Mouse (Mus musculus) testis, adult 2 months (tissue): ENCODE data around the gene Tada2a.

Experiments used
- CTCF ChIP-seq: fragments of 200-500 bp; IDR thresholded peaks from 2 replicates; pipeline ENCODE4 v1.5.1; 2012; ENCODE audit warnings: low read depth, mild to moderate bottlenecking, inconsistent platforms, low read length, moderate library complexity; ENCODE audit not compliant: control insufficient read depth, insufficient read depth, insufficient replicate concordance
- POLR2A ChIP-seq: fragments of 200-500 bp; IDR thresholded peaks from 2 replicates; pipeline ENCODE4 v1.6.1; 2012; ENCODE audit warnings: low read depth, mild to moderate bottlenecking, inconsistent platforms, low read length, moderate library complexity; ENCODE audit not compliant: control insufficient read depth

DNA sequence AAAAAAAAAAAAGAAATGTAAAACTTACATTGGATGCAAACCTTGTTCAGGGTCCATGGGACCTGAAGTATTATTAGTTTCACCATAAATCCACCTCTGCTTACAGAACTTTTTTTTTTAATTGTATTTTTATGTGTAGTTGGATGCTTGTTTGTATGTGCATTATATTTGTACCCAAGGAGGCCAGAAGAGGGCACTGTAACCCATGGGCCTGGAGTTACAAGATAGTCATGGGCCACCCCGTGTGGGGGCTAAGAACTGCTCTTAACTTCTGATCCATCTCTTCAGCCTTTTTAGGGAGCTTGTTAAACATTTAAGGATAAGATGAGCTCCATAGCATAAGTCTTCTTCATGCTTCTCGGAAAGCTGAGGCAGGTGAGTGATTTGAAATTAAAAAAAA lies 21.5 kb upstream of the Tada2a start:
- TF ChIP-seq CTCF (no peak), POLR2A (no peak)
